Mouse (Mus musculus) urinary bladder, postnatal 10 days (tissue): Measurements from ENCODE around the gene Usp49.
"Not testable (repeated sequence)": the region's sequence is repeated elsewhere in the genome, so short reads cannot be mapped to it uniquely, and the experiment has no call there.

Experiments used
- DNase-seq: peaks from one replicate; pipeline ENCODE4 v3.0.0; 2022; ENCODE audit warnings: low spot score

The Usp49 gene

GRCm38 (mm10) chr17:47610849-47611660 is 19.4 kb upstream of the Usp49 start, which contains the start of the genes Bysl, Med20 and Gm20517:
TSS of gene Bysl (minus strand) at chr17:47611492.
TSS of gene Med20 (plus strand) at chr17:47611582.
TSS of gene Gm20517 (plus strand) at chr17:47611589.
- DNase-seq = peak; percentile 92

- DNase-seq = no peak
Observed at GRCm38 (mm10) chr17:47611661-47611982, 18.9 kb upstream of the Usp49 start.

- DNase-seq = no peak
Observed at GRCm38 (mm10) chr17:47614018-47614417, 16.5 kb upstream of the Usp49 start.

GRCm38 (mm10) chr17:47616119-47616518 is 14.4 kb upstream of the Usp49 start:
- no peak for DNase-seq

GRCm38 (mm10) chr17:47616652-47617051 is 13.8 kb upstream of the Usp49 start:
- no peak for DNase-seq

GRCm38 (mm10) chr17:47617605-47618307 is 12.7 kb upstream of the Usp49 start:
- DNase-seq = no peak

- DNase-seq = no peak
Observed at GRCm38 (mm10) chr17:47618556-47619311, 11.8 kb upstream of the Usp49 start.

GRCm38 (mm10) chr17:47622912-47623554 is 7.5 kb upstream of the Usp49 start:
- no peak for DNase-seq

GRCm38 (mm10) chr17:47624572-47624971 is 5.9 kb upstream of the Usp49 start:
- DNase-seq = not testable (repeated sequence)

- no peak for DNase-seq
Observed at GRCm38 (mm10) chr17:47625088-47625487, 5.4 kb upstream of the Usp49 start.

GRCm38 (mm10) chr17:47626031-47626430 is 4.5 kb upstream of the Usp49 start:
- DNase-seq = no peak

GRCm38 (mm10) chr17:47627791-47628190 is 2.7 kb upstream of the Usp49 start:
- no peak for DNase-seq

GRCm38 (mm10) chr17:47628851-47629676 is 1.4 kb upstream of the Usp49 start:
- DNase-seq = peak; percentile 81

- DNase-seq = no peak
Observed at GRCm38 (mm10) chr17:47629717-47630677, 493 bp upstream of the Usp49 start.

- no peak for DNase-seq
Observed at GRCm38 (mm10) chr17:47632181-47632840, 1.8 kb downstream of the Usp49 start.

GRCm38 (mm10) chr17:47633999-47634770 is 3.7 kb downstream of the Usp49 start:
- no peak for DNase-seq

GRCm38 (mm10) chr17:47642992-47643391 is 12.5 kb downstream of the Usp49 start:
- DNase-seq = no peak

GRCm38 (mm10) chr17:47646683-47647082 is 16.2 kb downstream of the Usp49 start:
- no peak for DNase-seq

- DNase-seq = no peak
Observed at GRCm38 (mm10) chr17:47648966-47649365, 18.5 kb downstream of the Usp49 start.
